Mouse (Mus musculus) cortical plate, adult 2 months (tissue): ENCODE data around the gene Klk5.

Source experiments
- CTCF ChIP-seq: fragments of 200-500 bp; IDR thresholded peaks from 2 replicates; pipeline ENCODE4 v1.5.1; 2011; ENCODE audit warnings: mild to moderate bottlenecking, control low read depth, low read length; ENCODE audit not compliant: insufficient read depth; ENCODE audit errors: extremely low read depth
- POLR2A ChIP-seq: fragments of 200-500 bp; IDR thresholded peaks from 2 replicates; pipeline ENCODE4 v1.6.1; 2011; ENCODE audit warnings: mild to moderate bottlenecking, low read length, control low read depth; ENCODE audit not compliant: insufficient read depth; ENCODE audit errors: extremely low read depth

GRCm38 (mm10) chr7:43882346-43882745, 40.6 kb downstream of the Klk5 start:
- TF ChIP-seq POLR2A (no peak), CTCF (no peak)
